Mouse (Mus musculus): ENCODE data around the gene Taf6.

Gene Taf6

GRCm38 (mm10) chr5:138186950-138187638, at the start of gene Taf6, which contains the start of gene Cnpy4:
TSS of gene Taf6 (minus strand) at chr5:138187451.
TSS of gene Cnpy4 (plus strand) at chr5:138187485.
- TF ChIP-seq GATA4 (IDR thresholded peaks at IDR 0.05; ENCODE audit: insufficient replicate concordance, low read length), result no peak

GRCm38 (mm10) chr5:138234224-138234623, 47.0 kb upstream of the Taf6 start:
- no peak for TF ChIP-seq GATA4 (IDR thresholded peaks at IDR 0.05; ENCODE audit: insufficient replicate concordance, low read length)

GRCm38 (mm10) chr5:138233778-138234177, 46.5 kb upstream of the Taf6 start:
- no peak for TF ChIP-seq GATA4 (IDR thresholded peaks at IDR 0.05; ENCODE audit: insufficient replicate concordance, low read length)

- TF ChIP-seq GATA4 (IDR thresholded peaks at IDR 0.05; ENCODE audit: insufficient replicate concordance, low read length), result no peak
These were observed 42.3 kb upstream of the Taf6 start for GRCm38 (mm10) chr5:138229511-138229910.

GRCm38 (mm10) chr5:138228026-138228425, 40.8 kb upstream of the Taf6 start:
- no peak for TF ChIP-seq GATA4 (IDR thresholded peaks at IDR 0.05; ENCODE audit: insufficient replicate concordance, low read length)

- no peak for TF ChIP-seq GATA4 (IDR thresholded peaks at IDR 0.05; ENCODE audit: insufficient replicate concordance, low read length)
These were observed 40.1 kb upstream of the Taf6 start for GRCm38 (mm10) chr5:138227367-138227766.

- TF ChIP-seq GATA4 (IDR thresholded peaks at IDR 0.05; ENCODE audit: insufficient replicate concordance, low read length), result no peak
These were observed 39.2 kb upstream of the Taf6 start for GRCm38 (mm10) chr5:138226491-138226890.

- TF ChIP-seq GATA4 (IDR thresholded peaks at IDR 0.05; ENCODE audit: insufficient replicate concordance, low read length), result no peak
These were observed 38.4 kb upstream of the Taf6 start, which contains the start of gene Nxpe5 for GRCm38 (mm10) chr5:138225700-138226099. TSS of gene Nxpe5 (plus strand) at chr5:138225898.

GRCm38 (mm10) chr5:138223287-138223686, 36.0 kb upstream of the Taf6 start:
- TF ChIP-seq GATA4 (IDR thresholded peaks at IDR 0.05; ENCODE audit: insufficient replicate concordance, low read length), result no peak

- TF ChIP-seq GATA4 (IDR thresholded peaks at IDR 0.05; ENCODE audit: insufficient replicate concordance, low read length), result no peak
These were observed 34.9 kb upstream of the Taf6 start for GRCm38 (mm10) chr5:138222111-138222510.

- TF ChIP-seq GATA4 (IDR thresholded peaks at IDR 0.05; ENCODE audit: insufficient replicate concordance, low read length), result no peak
These were observed 32.6 kb upstream of the Taf6 start for GRCm38 (mm10) chr5:138219864-138220263.

- TF ChIP-seq GATA4 (IDR thresholded peaks at IDR 0.05; ENCODE audit: insufficient replicate concordance, low read length), result no peak
These were observed 20.6 kb upstream of the Taf6 start for GRCm38 (mm10) chr5:138207873-138208272.

GRCm38 (mm10) chr5:138207253-138207652, 20.0 kb upstream of the Taf6 start:
- no peak for TF ChIP-seq GATA4 (IDR thresholded peaks at IDR 0.05; ENCODE audit: insufficient replicate concordance, low read length)

- TF ChIP-seq GATA4 (IDR thresholded peaks at IDR 0.05; ENCODE audit: insufficient replicate concordance, low read length), result no peak
These were observed 14.8 kb upstream of the Taf6 start for GRCm38 (mm10) chr5:138202086-138202485.

GRCm38 (mm10) chr5:138199576-138199975, 12.3 kb upstream of the Taf6 start:
- TF ChIP-seq GATA4 (IDR thresholded peaks at IDR 0.05; ENCODE audit: insufficient replicate concordance, low read length), result no peak

- TF ChIP-seq GATA4 (IDR thresholded peaks at IDR 0.05; ENCODE audit: insufficient replicate concordance, low read length), result no peak
These were observed 8.2 kb upstream of the Taf6 start for GRCm38 (mm10) chr5:138195463-138195862.

GRCm38 (mm10) chr5:138194755-138195345, 7.6 kb upstream of the Taf6 start:
- no peak for TF ChIP-seq GATA4 (IDR thresholded peaks at IDR 0.05; ENCODE audit: insufficient replicate concordance, low read length)
